23 mouse cellular contexts compared by ENCODE assay signal in the genomic region with DNA sequence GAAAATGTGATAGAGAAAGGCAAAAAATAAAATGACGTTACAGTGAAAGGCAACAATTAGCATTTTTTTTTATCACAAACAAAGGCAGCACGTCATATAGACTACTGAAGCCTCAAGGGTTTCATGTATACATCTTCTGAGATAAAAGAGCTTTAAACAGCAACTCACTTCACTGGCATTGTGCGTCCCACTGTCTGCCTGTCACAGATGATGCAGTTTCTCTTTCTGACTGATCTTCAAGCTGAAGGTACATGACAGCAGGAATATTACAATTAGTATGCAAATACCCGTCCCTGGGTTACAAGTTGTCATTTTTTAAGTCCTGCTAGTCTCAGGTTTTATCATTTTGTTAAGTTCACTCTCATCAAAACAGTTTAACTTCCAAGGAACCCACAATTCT. TPM values are rescaled to one million over a fixed set of nuclear protein-coding genes. Genes with fewer than 3 reads are reported as not detected.
A peak's percentile ranks its signal among the peaks of the same experiment; 100 is the strongest.
DNase-seq lines count a peak whose midpoint lies in the region; ATAC-seq and TF ChIP-seq lines count a peak whose summit lies in the region.
"Had no signal": no experiment of that assay in that cellular context is flagged by ENCODE, and none has a peak within 500 bp of the region (broad histone marks: within the 10 kb centered on the region; RNA-seq: fewer than 3 reads in every experiment).

No protein-coding gene starts in this region.

- H3K27ac ChIP-seq in forebrain, embryonic 14.5 days (ENCODE audit: low read depth, low read length): no peak overlapping the region
- H3K27ac ChIP-seq in forebrain, postnatal 0 days (ENCODE audit: low read depth, low read length): no peak overlapping the region
- no peak overlapping the region for H3K27ac ChIP-seq in lung, embryonic 14.5 days (ENCODE audit: low read depth)
- H3K27ac ChIP-seq in midbrain, postnatal 0 days (ENCODE audit: low read depth, low read length): no peak overlapping the region
- no peak overlapping the region for H3K27ac ChIP-seq in midbrain, embryonic 15.5 days
- H3K27ac ChIP-seq in embryonic facial prominence, embryonic 10.5 days (replicated peaks): no peak overlapping the region
- H3K27ac ChIP-seq: heart, embryonic 13.5 days; hindbrain, embryonic 14.5 days had no signal

- no peaks in the 10 kb centered on the region for H3K9me3 ChIP-seq in forebrain, embryonic 14.5 days (replicated peaks; ENCODE audit: control insufficient read depth, low read length)
- H3K9me3 ChIP-seq in forebrain, postnatal 0 days (ENCODE audit: low read length): no peaks in the 10 kb centered on the region
- H3K9me3 ChIP-seq in lung, embryonic 14.5 days (ENCODE audit: low read depth, low read length): no peaks in the 10 kb centered on the region
- H3K9me3 ChIP-seq in midbrain, postnatal 0 days (ENCODE audit: low read length): no peaks in the 10 kb centered on the region
- H3K9me3 ChIP-seq in midbrain, embryonic 15.5 days: no peaks in the 10 kb centered on the region
- no peaks in the 10 kb centered on the region for H3K9me3 ChIP-seq in embryonic facial prominence, embryonic 10.5 days
- H3K9me3 ChIP-seq: heart, embryonic 13.5 days had no signal

- no peak overlapping the region for H3K4me3 ChIP-seq in forebrain, embryonic 14.5 days (ENCODE audit: low read depth, low read length)
- no peak overlapping the region for H3K4me3 ChIP-seq in forebrain, postnatal 0 days (ENCODE audit: low read depth, low read length)
- H3K4me3 ChIP-seq in lung, embryonic 14.5 days (ENCODE audit: low read depth, low read length): no peak overlapping the region
- H3K4me3 ChIP-seq in midbrain, postnatal 0 days (ENCODE audit: low read depth, low read length): no peak overlapping the region
- no peak overlapping the region for H3K4me3 ChIP-seq in midbrain, embryonic 15.5 days
- H3K4me3 ChIP-seq in embryonic facial prominence, embryonic 10.5 days: no peak overlapping the region
- H3K4me3 ChIP-seq: heart, embryonic 13.5 days had no signal

- no peak overlapping the region for H3K9ac ChIP-seq in forebrain, embryonic 14.5 days (ENCODE audit: low read length)
- H3K9ac ChIP-seq in forebrain, postnatal 0 days: no peak overlapping the region
- no peak overlapping the region for H3K9ac ChIP-seq in lung, embryonic 14.5 days
- H3K9ac ChIP-seq in midbrain, postnatal 0 days (replicated peaks; ENCODE audit: low read length, poor library complexity, severe bottlenecking): no peak overlapping the region
- H3K9ac ChIP-seq in midbrain, embryonic 15.5 days: no peak overlapping the region
- H3K9ac ChIP-seq: heart, embryonic 13.5 days; hindbrain, embryonic 14.5 days had no signal

- H3K4me2 ChIP-seq in forebrain, embryonic 14.5 days (ENCODE audit: low read length): no peak overlapping the region
- H3K4me2 ChIP-seq in forebrain, postnatal 0 days (ENCODE audit: low read depth): no peak overlapping the region
- no peak overlapping the region for H3K4me2 ChIP-seq in lung, embryonic 14.5 days
- no peak overlapping the region for H3K4me2 ChIP-seq in midbrain, postnatal 0 days (ENCODE audit: low read depth, low read length, poor library complexity, severe bottlenecking)
- no peak overlapping the region for H3K4me2 ChIP-seq in midbrain, embryonic 15.5 days
- H3K4me2 ChIP-seq: heart, embryonic 13.5 days; hindbrain, embryonic 14.5 days had no signal

- ATAC-seq in forebrain, embryonic 14.5 days: peak; percentile 52; the same call in 1 of the 2 replicates
- ATAC-seq in forebrain, postnatal 0 days: no peak
- ATAC-seq in lung, embryonic 14.5 days (ENCODE audit: insufficient read depth): 0 out of 2 replicates have a peak, but pooled peaks have one; percentile 20
- no peak for ATAC-seq in midbrain, postnatal 0 days (ENCODE audit: low FRiP score)
- ATAC-seq in midbrain, embryonic 15.5 days (replicated peaks): no peak
- ATAC-seq: activated CD4-positive, CD25-positive, alpha-beta regulatory T cell, adult 4 months; Patski had no signal

- TF ChIP-seq CTCF in forebrain, postnatal 0 days (IDR thresholded peaks at IDR 0.05; ENCODE audit: low read depth): no peak
- no peak for TF ChIP-seq CTCF in lung, embryonic 14.5 days (IDR thresholded peaks at IDR 0.05; ENCODE audit: low read depth)
- no peak for TF ChIP-seq CTCF in midbrain, postnatal 0 days (IDR thresholded peaks at IDR 0.05)

- DNase-seq in forebrain, embryonic 14.5 days (ENCODE audit: low spot score): peak; percentile 14
- DNase-seq in forebrain, postnatal 0 days: no peak
- DNase-seq in lung, embryonic 14.5 days: peak; percentile 6
- no peak for DNase-seq in lung, postnatal 4 days
- DNase-seq in midbrain, postnatal 0 days (ENCODE audit: low spot score): peak; percentile 7
- no peak for DNase-seq in embryonic facial prominence, embryonic 10.5 days (ENCODE audit: low spot score)
- DNase-seq: adrenal gland, postnatal 14 days; cerebellum, adult 18-20 months; cerebellum, adult 9-11 months; cerebellum, postnatal 36 days; gastrocnemius, postnatal 36 days; heart, adult 11 months; heart, postnatal 36 days had no signal

- 70% methylated on average over 4 of the region's 4 CpGs for WGBS in forebrain, embryonic 14.5 days
- 54% methylated on average over 4 of the region's 4 CpGs for WGBS in forebrain, postnatal 0 days
- 51% methylated on average over 4 of the region's 4 CpGs for WGBS in lung, embryonic 14.5 days
- WGBS in midbrain, postnatal 0 days: 53% methylated on average over 4 of the region's 4 CpGs
- WGBS in midbrain, embryonic 15.5 days: 45% methylated on average over 4 of the region's 4 CpGs
- 83% methylated on average over 4 of the region's 4 CpGs for WGBS in embryonic facial prominence, embryonic 10.5 days

- no peaks in the 10 kb centered on the region for H3K36me3 ChIP-seq in forebrain, embryonic 14.5 days (ENCODE audit: control insufficient read depth, insufficient read depth, low read length)
- no peaks in the 10 kb centered on the region for H3K36me3 ChIP-seq in forebrain, postnatal 0 days (ENCODE audit: insufficient read depth)
- H3K36me3 ChIP-seq in lung, embryonic 14.5 days (ENCODE audit: insufficient read depth): no peaks in the 10 kb centered on the region
- no peaks in the 10 kb centered on the region for H3K36me3 ChIP-seq in midbrain, postnatal 0 days (ENCODE audit: insufficient read depth, low read length)
- H3K36me3 ChIP-seq in midbrain, embryonic 15.5 days (replicated peaks): no peaks in the 10 kb centered on the region
- H3K36me3 ChIP-seq in embryonic facial prominence, embryonic 10.5 days (replicated peaks): no peaks in the 10 kb centered on the region
- H3K36me3 ChIP-seq: heart, embryonic 13.5 days had no signal

- no peaks in the 10 kb centered on the region for H3K4me1 ChIP-seq in forebrain, embryonic 14.5 days (ENCODE audit: control insufficient read depth, insufficient read depth, low read length)
- H3K4me1 ChIP-seq in forebrain, postnatal 0 days (ENCODE audit: insufficient read depth): no peaks in the 10 kb centered on the region
- H3K4me1 ChIP-seq in lung, embryonic 14.5 days (ENCODE audit: insufficient read depth): peaks cover 2% of the 10 kb centered on the region; the same call in 1 of the 2 replicates
- H3K4me1 ChIP-seq in midbrain, postnatal 0 days (ENCODE audit: insufficient read depth, low read length): no peaks in the 10 kb centered on the region
- H3K4me1 ChIP-seq in midbrain, embryonic 15.5 days: no peaks in the 10 kb centered on the region
- H3K4me1 ChIP-seq in embryonic facial prominence, embryonic 10.5 days: no peaks in the 10 kb centered on the region
- H3K4me1 ChIP-seq: heart, embryonic 13.5 days had no signal

- no peaks in the 10 kb centered on the region for H3K27me3 ChIP-seq in forebrain, embryonic 14.5 days (replicated peaks; ENCODE audit: control insufficient read depth, insufficient read depth, low read length)
- no peaks in the 10 kb centered on the region for H3K27me3 ChIP-seq in forebrain, postnatal 0 days (ENCODE audit: insufficient read depth, low read length)
- no peaks in the 10 kb centered on the region for H3K27me3 ChIP-seq in lung, embryonic 14.5 days (ENCODE audit: insufficient read depth, low read length)
- no peaks in the 10 kb centered on the region for H3K27me3 ChIP-seq in midbrain, postnatal 0 days (ENCODE audit: insufficient read depth, low read length)
- no peaks in the 10 kb centered on the region for H3K27me3 ChIP-seq in midbrain, embryonic 15.5 days (replicated peaks)
- H3K27me3 ChIP-seq in embryonic facial prominence, embryonic 10.5 days (replicated peaks; ENCODE audit: low read depth, poor library complexity, severe bottlenecking): no peaks in the 10 kb centered on the region
- H3K27me3 ChIP-seq: heart, embryonic 13.5 days had no signal

RNA-seq across cellular contexts. Expression of gene Rgs21, which starts 22.3 kb away (rescaled TPM):
- not detected in 2 replicates for polyA plus RNA-seq in forebrain, embryonic 14.5 days (2014; fragmentation: Nextera tagmentation; extraction: Ambion mirVana)
- not detected in 2 replicates for total RNA-seq in forebrain, postnatal 0 days (2014; rRNA removed)
- polyA plus RNA-seq in forebrain, postnatal 0 days (2015; fragmentation: Nextera tagmentation; extraction: Ambion mirVana): not detected in 2 replicates
- polyA plus RNA-seq in lung, embryonic 14.5 days (2014; fragmentation: Nextera tagmentation; extraction: Ambion mirVana): not detected in 2 replicates
- not detected in 2 replicates for total RNA-seq in midbrain, postnatal 0 days (2014; rRNA removed)
- not detected in 2 replicates for polyA plus RNA-seq in midbrain, postnatal 0 days (2015; fragmentation: Nextera tagmentation; extraction: Ambion mirVana)
- not detected in 2 replicates for polyA plus RNA-seq in midbrain, embryonic 15.5 days (2015; fragmentation: Nextera tagmentation; extraction: Ambion mirVana)
- polyA plus RNA-seq in embryonic facial prominence, embryonic 10.5 days (2016; fragmentation: Nextera tagmentation; extraction: Ambion mirVana): not detected in 2 replicates
- total RNA-seq: adrenal gland, adult 18-20 months; adrenal gland, postnatal 14 days; gastrocnemius, adult 8-10 months; gastrocnemius, postnatal 36 days; heart, postnatal 36 days had no signal
- polyA plus RNA-seq: activated CD4-positive, CD25-positive, alpha-beta regulatory T cell, adult 4 months; C2C12; embryonic facial prominence, embryonic 14.5 days; heart, embryonic 13.5 days; heart, postnatal 0 days; hindbrain, embryonic 14.5 days; Patski had no signal

Comparison
In these comparisons a context has a peak if more than half of its experiments do, and no peak if none do; other contexts are left out.
1. ATAC-seq: peak in forebrain, embryonic 14.5 days (single experiment) and lung, embryonic 14.5 days (single experiment); none in forebrain, postnatal 0 days (single experiment), midbrain, postnatal 0 days (single experiment) and midbrain, embryonic 15.5 days (single experiment).
2. DNase-seq: peak in forebrain, embryonic 14.5 days (single experiment), lung, embryonic 14.5 days (single experiment) and midbrain, postnatal 0 days (single experiment); none in forebrain, postnatal 0 days (single experiment), lung, postnatal 4 days (0 of 2) and embryonic facial prominence, embryonic 10.5 days (single experiment).